Mouse (Mus musculus) C2C12 (cell line): ENCODE data around the gene Bpgm. TPM values are rescaled to one million over a fixed set of nuclear protein-coding genes. Genes with fewer than 3 reads are reported as not detected.

Experiments
- H3K27me3 ChIP-seq: one replicate; pipeline ENCODE4 v1.6.1; 2011; ENCODE audit not compliant: control insufficient read depth, insufficient read depth, insufficient read length
- H3K36me3 ChIP-seq: one replicate; pipeline ENCODE4 v1.6.1; 2011; ENCODE audit not compliant: control insufficient read depth, insufficient read depth
- H3K4me3 ChIP-seq: one replicate; pipeline ENCODE4 v1.5.1; 2011; ENCODE audit warnings: mild to moderate bottlenecking, control low read depth; ENCODE audit not compliant: poor library complexity, insufficient read depth, severe bottlenecking
- H3K79me2 ChIP-seq: one replicate; pipeline ENCODE4 v1.6.1; 2011; ENCODE audit not compliant: control insufficient read depth, insufficient read depth
- H3K79me3 ChIP-seq: one replicate; pipeline ENCODE4 v1.6.1; 2011; ENCODE audit warnings: low read depth, control low read depth
- H3ac ChIP-seq: one replicate; pipeline ENCODE3; 2011; ENCODE audit warnings: low read depth; ENCODE audit not compliant: control insufficient read depth, insufficient read length
- CEBPB ChIP-seq: IDR thresholded peaks from one replicate; pipeline ENCODE4 v1.6.1; 2011; ENCODE audit warnings: low read depth, mild to moderate bottlenecking, control low read depth, moderate library complexity
- CTCF ChIP-seq: IDR thresholded peaks from one replicate; pipeline ENCODE4 v1.5.1; 2011; ENCODE audit not compliant: control insufficient read depth, insufficient read depth, insufficient read length
- FOSL1 ChIP-seq: IDR thresholded peaks from one replicate; pipeline ENCODE4 v1.8.0; 2011; ENCODE audit warnings: mild to moderate bottlenecking, low read length; ENCODE audit not compliant: poor library complexity, insufficient read depth, severe bottlenecking
- MAX ChIP-seq: IDR thresholded peaks from one replicate; pipeline ENCODE4 v1.6.1; 2011; ENCODE audit warnings: mild to moderate bottlenecking, control low read depth
- MYOD1 ChIP-seq: IDR thresholded peaks from one replicate; pipeline ENCODE4 v1.6.1; 2011; ENCODE audit warnings: low read depth; ENCODE audit not compliant: control insufficient read depth, insufficient read length
- MYOG ChIP-seq: IDR thresholded peaks from one replicate; pipeline ENCODE4 v1.6.1; 2011; ENCODE audit not compliant: control insufficient read depth, insufficient read length; ENCODE audit errors: extremely low read depth
- USF1 ChIP-seq: IDR thresholded peaks from one replicate; pipeline ENCODE4 v1.6.1; 2011; ENCODE audit warnings: low read depth, mild to moderate bottlenecking, control low read depth, moderate library complexity
- polyA plus RNA-seq: library from polyadenylated mRNA; unstranded; fragments of >200 nt; fragmentation: generic; extraction: Trizol; gene quantifications from one replicate; pipeline ENCODE4 v1.2.1, GENCODE M21; 2012; ENCODE audit warnings: missing spikeins

Gene Bpgm
- polyA plus RNA-seq, 1 experiment: 16.1 TPM

- Histone ChIP-seq H3K27me3 (no peaks in the 10 kb centered on the region), H3K79me3 (no peaks in the 10 kb centered on the region), H3K36me3 (no peaks in the 10 kb centered on the region), H3ac (no peak overlapping the region), H3K79me2 (no peaks in the 10 kb centered on the region), H3K4me3 (no peak overlapping the region)
- TF ChIP-seq MYOG (no peak), CEBPB (no peak), FOSL1 (no peak), MYOD1 (no peak), CTCF (no peak), USF1 (no peak), MAX (no peak)
Measured at GRCm38 (mm10) chr6:34517750-34518149, 41.7 kb downstream of the Bpgm start.

DNA sequence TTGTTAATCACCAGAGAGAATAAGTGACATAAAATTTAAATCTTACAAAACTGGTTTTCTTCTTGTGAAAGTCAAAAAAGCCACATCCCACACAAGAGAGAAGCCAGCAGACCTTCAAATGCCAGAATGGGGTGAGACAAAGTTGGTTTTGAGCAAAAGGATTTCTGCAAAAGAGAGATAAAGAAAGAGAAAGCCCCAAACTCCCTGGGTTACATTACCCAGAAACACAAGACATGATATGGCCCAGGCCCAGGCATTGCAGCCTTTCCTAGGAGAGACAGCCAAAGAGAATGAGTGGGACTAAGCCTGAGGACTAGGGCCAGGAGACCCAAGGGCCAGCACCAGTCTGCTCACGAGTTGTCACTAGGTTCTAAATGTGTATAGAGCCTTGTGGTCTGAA is 43.1 kb downstream of the Bpgm start:
- Histone ChIP-seq H3ac (no peak overlapping the region), H3K27me3 (no peaks in the 10 kb centered on the region), H3K4me3 (no peak overlapping the region), H3K79me2 (no peaks in the 10 kb centered on the region), H3K79me3 (no peaks in the 10 kb centered on the region), H3K36me3 (no peaks in the 10 kb centered on the region)
- TF ChIP-seq CTCF (no peak), MYOG (no peak), FOSL1 (no peak), USF1 (no peak), MYOD1 (no peak), MAX (no peak), CEBPB (no peak)

GRCm38 (mm10) chr6:34520491-34520890 is 44.5 kb downstream of the Bpgm start:
- H3K4me3 ChIP-seq: no peak overlapping the region
- no peaks in the 10 kb centered on the region for H3K27me3 ChIP-seq
- TF ChIP-seq CTCF (no peak), CEBPB (no peak), USF1 (no peak), MYOG (no peak), MAX (no peak), MYOD1 (no peak)
- H3K36me3 ChIP-seq: no peaks in the 10 kb centered on the region
- H3ac ChIP-seq: no peak overlapping the region
- no peaks in the 10 kb centered on the region for H3K79me3 ChIP-seq
- no peaks in the 10 kb centered on the region for H3K79me2 ChIP-seq

- Histone ChIP-seq H3K4me3 (no peak overlapping the region), H3K79me2 (no peaks in the 10 kb centered on the region), H3ac (no peak overlapping the region), H3K27me3 (no peaks in the 10 kb centered on the region), H3K79me3 (no peaks in the 10 kb centered on the region), H3K36me3 (no peaks in the 10 kb centered on the region)
- TF ChIP-seq MYOD1 (no peak), CEBPB (no peak), FOSL1 (no peak), MYOG (no peak), USF1 (no peak), CTCF (no peak)
Measured at GRCm38 (mm10) chr6:34520912-34521311, 44.9 kb downstream of the Bpgm start.

DNA sequence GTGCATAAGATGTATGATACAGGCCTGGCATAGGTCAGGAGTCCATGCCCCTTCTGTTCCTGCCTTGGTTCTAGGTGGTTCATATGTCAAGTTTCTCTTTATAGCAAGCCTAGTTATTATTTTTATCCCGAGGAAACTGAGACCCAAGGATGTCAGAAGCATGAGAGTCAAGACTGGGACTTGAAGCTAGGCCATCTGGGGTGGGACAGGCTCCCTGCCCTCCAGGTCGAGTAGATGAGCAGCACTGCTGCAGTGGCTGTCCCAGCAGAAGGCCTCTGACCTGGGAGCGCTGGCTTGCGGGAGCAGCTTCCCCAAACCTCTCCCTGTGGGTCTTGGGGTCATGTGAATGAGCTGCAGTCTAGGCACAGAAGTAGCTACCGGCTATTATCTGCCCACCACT is 47.5 kb downstream of the Bpgm start:
- H3K79me3 ChIP-seq: no peaks in the 10 kb centered on the region

DNA sequence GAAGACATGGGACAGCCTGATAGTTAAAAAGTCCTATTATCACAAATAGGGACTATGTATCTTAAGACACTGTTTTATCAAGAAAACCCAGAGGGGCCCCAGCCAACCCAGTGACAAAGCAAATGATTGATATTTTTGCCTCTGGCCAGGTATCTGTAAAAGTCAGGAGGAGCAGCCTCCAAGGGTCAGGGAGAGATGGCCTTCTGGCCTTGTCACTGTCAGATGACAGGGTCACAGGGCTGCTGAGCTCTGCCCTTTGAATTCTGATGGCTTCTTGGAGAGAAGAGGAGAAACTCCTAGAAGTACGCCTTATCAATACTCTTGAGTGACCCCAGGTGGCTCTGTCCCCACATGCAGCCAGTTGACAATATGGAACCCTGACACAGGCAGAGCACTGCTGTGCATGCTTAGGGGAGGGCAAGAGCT is 49.5 kb downstream of the Bpgm start:
- no peak for TF ChIP-seq CTCF
- no peak for TF ChIP-seq USF1
- TF ChIP-seq FOSL1: no peak
- TF ChIP-seq MYOD1: no peak
- TF ChIP-seq CEBPB: no peak
- Histone ChIP-seq H3K27me3 (no peaks in the 10 kb centered on the region), H3ac (no peak overlapping the region), H3K36me3 (no peaks in the 10 kb centered on the region), H3K79me2 (no peaks in the 10 kb centered on the region), H3K4me3 (no peak overlapping the region), H3K79me3 (no peaks in the 10 kb centered on the region)

More for the DNA sequence above, 47.5 kb downstream of the Bpgm start:
- Histone ChIP-seq H3K79me2 (no peaks in the 10 kb centered on the region), H3K4me3 (no peak overlapping the region), H3K27me3 (no peaks in the 10 kb centered on the region), H3ac (no peak overlapping the region), H3K36me3 (no peaks in the 10 kb centered on the region)
- TF ChIP-seq MYOG (no peak), MYOD1 (no peak), FOSL1 (no peak), MAX (no peak), CEBPB (no peak), CTCF (no peak), USF1 (no peak)
